7 mouse cellular contexts compared by ENCODE assay signal in genomic region chr9:53609968-53610781, GRCm38 (mm10). TPM values are rescaled to one million over a fixed set of nuclear protein-coding genes. Genes with fewer than 3 reads are reported as not detected.
DNase-seq lines count a peak whose midpoint lies in the region; ATAC-seq lines count a peak whose summit lies in the region.

Gene Acat1 (minus strand): TSS chr9:53610382.

- H3K27ac ChIP-seq in embryonic facial prominence, embryonic 11.5 days (replicated peaks; ENCODE audit: low read depth, low read length), result no peak within 1 kb of the TSS
- peak within 1 kb of the TSS; percentile 82 for H3K27ac ChIP-seq in limb, embryonic 10.5 days
- peak within 1 kb of the TSS; percentile 72 for H3K27ac ChIP-seq in midbrain, embryonic 13.5 days

- ATAC-seq in embryonic facial prominence, embryonic 11.5 days (replicated peaks; ENCODE audit: insufficient number of reproducible peaks, low FRiP score, low TSS enrichment, low read depth), result peak; percentile 98
- ATAC-seq in granulocyte monocyte progenitor cell, adult 5-6 weeks (replicated peaks; ENCODE audit: poor library complexity, severe bottlenecking), result peak; percentile 100
- peak; percentile 99 for ATAC-seq in midbrain, embryonic 13.5 days

- no peaks in the 10 kb centered on the region for H3K36me3 ChIP-seq in embryonic facial prominence, embryonic 11.5 days (replicated peaks; ENCODE audit: control insufficient read depth, insufficient read depth, low read depth, low read length)
- H3K36me3 ChIP-seq in limb, embryonic 10.5 days, result peaks cover 9% of the 10 kb centered on the region
- H3K36me3 ChIP-seq in midbrain, embryonic 13.5 days, result peaks cover 12% of the 10 kb centered on the region

- peak; percentile 98 for DNase-seq in adrenal gland, postnatal 14 days
- peak; percentile 91 for DNase-seq in embryonic facial prominence, embryonic 11.5 days (ENCODE audit: low spot score)
- peak; percentile 96 for DNase-seq in kidney, adult 11 months
- peak; percentile 85 for DNase-seq in limb, embryonic 10.5 days (ENCODE audit: low spot score)
- peak; percentile 91 for DNase-seq in spleen, adult 12 weeks (ENCODE audit: low spot score)

- peak within 1 kb of the TSS; percentile 74 for H3K9ac ChIP-seq in embryonic facial prominence, embryonic 11.5 days (replicated peaks; ENCODE audit: low read length)
- peak within 1 kb of the TSS; percentile 86 for H3K9ac ChIP-seq in midbrain, embryonic 13.5 days (replicated peaks)

- H3K4me2 ChIP-seq in embryonic facial prominence, embryonic 11.5 days (ENCODE audit: low read depth, low read length), result peak within 1 kb of the TSS; percentile 91
- peak within 1 kb of the TSS; percentile 83 for H3K4me2 ChIP-seq in midbrain, embryonic 13.5 days (replicated peaks)

- H3K4me3 ChIP-seq in embryonic facial prominence, embryonic 11.5 days (ENCODE audit: low read depth, low read length), result peak within 1 kb of the TSS; percentile 59
- peak within 1 kb of the TSS; percentile 69 for H3K4me3 ChIP-seq in limb, embryonic 10.5 days
- peak within 1 kb of the TSS; percentile 77 for H3K4me3 ChIP-seq in midbrain, embryonic 13.5 days (replicated peaks)

- no peaks in the 10 kb centered on the region for H3K27me3 ChIP-seq in embryonic facial prominence, embryonic 11.5 days (ENCODE audit: control insufficient read depth, insufficient read depth, low read length)
- H3K27me3 ChIP-seq in limb, embryonic 10.5 days (ENCODE audit: low read depth, poor library complexity, severe bottlenecking), result no peaks in the 10 kb centered on the region
- H3K27me3 ChIP-seq in midbrain, embryonic 13.5 days, result no peaks in the 10 kb centered on the region

- H3K9me3 ChIP-seq in embryonic facial prominence, embryonic 11.5 days (replicated peaks; ENCODE audit: control insufficient read depth, low read length), result no peaks in the 10 kb centered on the region
- no peaks in the 10 kb centered on the region for H3K9me3 ChIP-seq in limb, embryonic 10.5 days (replicated peaks)
- H3K9me3 ChIP-seq in midbrain, embryonic 13.5 days, result no peaks in the 10 kb centered on the region

- WGBS in embryonic facial prominence, embryonic 11.5 days, result 5% methylated on average over 52 of the region's 52 CpGs
- WGBS in limb, embryonic 10.5 days, result 7% methylated on average over 51 of the region's 52 CpGs
- 5% methylated on average over 52 of the region's 52 CpGs for WGBS in midbrain, embryonic 13.5 days

- no peaks in the 10 kb centered on the region for H3K4me1 ChIP-seq in embryonic facial prominence, embryonic 11.5 days (ENCODE audit: control insufficient read depth, insufficient read depth, low read length)
- peaks cover 8% of the 10 kb centered on the region; the same call in 1 of the 2 replicates for H3K4me1 ChIP-seq in limb, embryonic 10.5 days
- peaks cover 17% of the 10 kb centered on the region for H3K4me1 ChIP-seq in midbrain, embryonic 13.5 days (replicated peaks)

RNA-seq across cellular contexts. Expression of gene Acat1, which starts in this region (rescaled TPM):
- 279 and 318 TPM in 2 replicates for total RNA-seq in adrenal gland, postnatal 14 days (2021)
- polyA plus RNA-seq in embryonic facial prominence, embryonic 11.5 days (2014; fragmentation: Nextera tagmentation; extraction: Ambion mirVana), result 56.7 and 65.0 TPM in 2 replicates
- total RNA-seq in granulocyte monocyte progenitor cell, adult 5-6 weeks (2014; fragmentation: Nextera tagmentation), result 77.9 and 82.3 TPM in 2 replicates
- 69.8 and 79.4 TPM in 2 replicates for total RNA-seq in granulocyte monocyte progenitor cell, adult 5-6 weeks (2017)
- 26.2 and 36.9 TPM in 2 replicates for polyA plus RNA-seq in limb, embryonic 10.5 days (2016; fragmentation: Nextera tagmentation; extraction: Ambion mirVana)
- 103 and 107 TPM in 2 replicates for polyA plus RNA-seq in midbrain, embryonic 13.5 days (2015; fragmentation: Nextera tagmentation; extraction: Ambion mirVana)
